Mouse (Mus musculus): ENCODE measurements around the gene Cdc34. TPM values are rescaled to one million over a fixed set of nuclear protein-coding genes. Genes with fewer than 3 reads are reported as not detected.
A peak's percentile ranks its signal among the peaks of the same experiment; 100 is the strongest.

Gene Cdc34
- 110 and 115 TPM in 2 replicates for total RNA-seq (2014; fragmentation: Nextera tagmentation)
- 98.7 and 142 TPM in 2 replicates for total RNA-seq (2017)

DNA sequence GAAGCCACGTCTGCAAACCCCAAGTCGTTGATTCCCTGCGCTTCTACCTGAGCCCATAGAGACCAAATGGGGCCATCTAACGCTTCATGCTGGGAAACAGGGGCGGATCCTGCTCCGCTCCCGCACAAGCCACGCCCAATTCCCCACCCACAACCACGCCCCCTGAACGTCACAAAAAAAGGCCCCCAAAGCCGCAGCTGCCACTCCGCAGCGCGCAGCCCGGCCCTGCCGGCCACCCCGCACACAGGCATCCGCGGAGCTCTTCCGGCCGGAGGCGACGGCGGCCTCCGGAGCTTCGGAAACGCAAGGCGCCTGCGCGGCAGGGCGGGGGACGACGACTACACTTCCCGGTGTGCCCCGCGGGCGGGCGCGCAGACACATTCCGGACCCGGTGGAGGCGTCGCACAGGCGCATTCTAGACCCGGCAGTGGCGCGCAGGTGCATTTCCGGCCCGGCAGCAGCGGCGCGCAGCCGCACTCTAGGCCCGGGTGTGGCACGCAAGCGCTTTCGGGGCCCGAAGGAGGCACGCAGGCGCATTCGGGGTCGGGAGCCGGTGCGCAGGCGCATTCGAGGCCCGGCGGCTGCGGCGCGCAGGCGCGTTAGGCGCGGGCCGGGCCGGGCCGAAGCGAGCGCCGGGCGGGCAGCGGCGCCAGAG, at the start of gene Cdc34:
Gene Cdc34, plus strand, starts transcription at position 605 of the 655 bp plus-strand sequence.
- ATAC-seq (replicated peaks; ENCODE audit: poor library complexity, severe bottlenecking), result peak; percentile 80

DNA sequence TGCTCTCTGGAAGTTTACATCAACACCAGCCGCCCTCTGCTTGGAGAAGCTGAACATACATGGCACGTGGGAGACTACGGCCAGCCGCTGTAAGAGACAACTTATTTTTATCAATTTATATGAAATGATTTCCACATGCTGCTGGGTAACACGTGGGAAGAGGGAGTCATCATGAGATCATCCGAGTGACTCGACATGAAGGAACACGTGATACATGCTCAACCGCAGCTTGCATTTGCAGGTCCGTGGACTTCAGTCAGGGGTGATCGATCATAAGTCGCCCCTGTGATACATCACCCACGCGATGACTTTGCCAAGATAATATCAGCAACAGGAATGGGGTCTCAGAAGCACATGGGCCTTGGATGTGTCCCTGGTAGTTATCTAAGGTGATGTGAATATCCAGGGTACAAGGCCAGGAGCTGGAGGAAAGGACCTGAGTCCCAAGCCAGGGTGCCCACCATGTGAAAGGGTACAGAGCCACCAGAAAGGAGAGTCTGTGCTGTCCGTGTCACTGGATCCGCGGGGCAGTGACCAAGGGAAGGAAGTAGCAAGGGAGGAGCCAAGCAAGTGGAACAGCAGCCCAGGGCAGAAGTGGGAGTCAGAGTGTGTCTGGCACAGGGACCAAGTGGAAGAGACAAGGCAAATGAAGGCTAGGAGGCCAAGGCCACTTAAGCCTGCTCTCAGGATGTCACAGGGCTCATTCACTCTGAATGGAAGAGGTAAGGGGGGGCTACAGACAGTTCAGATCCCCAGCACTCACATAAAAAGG, 48.8 kb upstream of the Cdc34 start:
- ATAC-seq (replicated peaks; ENCODE audit: poor library complexity, severe bottlenecking), result no peak

DNA sequence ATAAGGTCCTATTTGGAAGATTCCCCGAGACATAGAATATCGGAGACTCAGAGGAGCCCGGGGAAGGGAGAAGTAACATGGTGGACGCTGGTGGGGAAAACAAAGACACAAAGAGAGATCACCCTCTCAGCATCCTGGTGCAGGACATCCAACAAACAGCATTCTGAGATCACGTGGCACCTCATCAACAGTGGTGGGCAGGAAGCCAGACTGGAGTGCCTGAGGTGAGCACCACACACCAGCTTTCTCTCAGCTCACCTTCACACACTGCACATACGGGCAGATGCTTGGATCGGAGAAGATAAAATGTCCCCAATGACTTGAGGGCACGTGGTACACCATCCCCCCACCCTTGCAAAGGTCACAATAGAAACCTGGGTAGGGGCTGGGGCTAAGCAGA, 45.7 kb upstream of the Cdc34 start:
- ATAC-seq (replicated peaks; ENCODE audit: poor library complexity, severe bottlenecking), result no peak

GRCm38 (mm10) chr10:79637128-79638110, 44.6 kb upstream of the Cdc34 start, which contains the start of gene Shc2:
TSS of gene Shc2 (minus strand) at chr10:79637918.
- ATAC-seq (replicated peaks; ENCODE audit: poor library complexity, severe bottlenecking), result peak; percentile 11; the same call in 1 of the 2 replicates

- no peak; the same call in 1 of the 2 replicates for ATAC-seq (replicated peaks; ENCODE audit: poor library complexity, severe bottlenecking)
Observed at GRCm38 (mm10) chr10:79638486-79639204, 43.4 kb upstream of the Cdc34 start.

GRCm38 (mm10) chr10:79645711-79646110, 36.3 kb upstream of the Cdc34 start, which contains the start of gene Odf3l2:
TSS of gene Odf3l2 (minus strand) at chr10:79645738.
- no peak for ATAC-seq (replicated peaks; ENCODE audit: poor library complexity, severe bottlenecking)

DNA sequence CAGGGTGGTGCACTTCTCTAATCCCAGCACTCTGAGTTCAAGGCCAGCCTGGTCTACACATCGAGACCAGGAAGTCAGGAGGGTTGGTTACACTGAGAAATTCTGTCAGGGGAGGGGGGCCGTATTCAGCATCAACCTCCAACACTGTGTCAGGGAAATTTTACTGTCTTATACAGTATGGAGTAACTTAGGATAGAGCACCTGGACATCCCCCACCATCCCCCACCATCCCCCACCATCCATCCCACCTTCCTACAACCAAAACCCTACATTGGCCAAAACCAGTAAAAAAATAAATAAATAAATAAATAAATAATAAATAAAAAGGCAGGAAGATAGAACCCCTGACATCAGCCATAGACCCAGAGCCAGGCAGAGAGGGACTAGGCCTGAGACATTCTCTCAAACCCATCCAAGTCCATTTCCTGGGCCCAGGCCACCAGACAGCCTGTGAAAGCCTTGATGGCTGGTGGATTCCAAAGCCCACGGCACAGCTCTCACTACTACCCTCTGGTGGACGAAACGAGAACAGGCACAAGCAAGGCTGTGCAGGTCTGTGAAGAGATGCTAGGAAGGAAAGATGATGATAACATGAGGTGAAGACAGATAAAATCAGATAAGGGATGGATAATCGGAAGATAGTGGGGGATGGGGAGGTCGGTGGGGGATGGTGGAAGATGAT, 32.8 kb upstream of the Cdc34 start:
- ATAC-seq (replicated peaks; ENCODE audit: poor library complexity, severe bottlenecking), result peak; percentile 94

GRCm38 (mm10) chr10:79652789-79653188, 29.2 kb upstream of the Cdc34 start:
- no peak for ATAC-seq (replicated peaks; ENCODE audit: poor library complexity, severe bottlenecking)

DNA sequence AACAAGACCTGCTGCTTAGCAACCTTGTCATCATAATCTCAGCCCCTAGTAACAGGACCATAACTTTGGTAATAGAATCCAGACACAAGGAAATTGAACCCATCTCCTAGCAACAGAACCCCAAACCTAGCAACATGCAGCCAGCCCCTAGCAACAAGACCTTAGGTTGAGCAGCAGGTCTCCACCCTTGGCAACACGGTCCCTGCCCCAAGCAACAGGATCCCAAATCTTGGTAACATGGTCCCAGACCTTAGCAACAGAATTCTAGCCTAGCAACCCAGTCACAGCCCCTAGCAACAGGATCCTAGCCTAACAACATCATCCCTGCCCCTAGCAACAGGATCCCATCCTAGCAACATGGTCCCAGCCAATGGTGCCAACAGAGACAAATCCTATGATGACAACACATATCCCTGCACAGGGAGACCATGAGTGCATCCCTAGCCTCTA, 27.0 kb upstream of the Cdc34 start:
- ATAC-seq (replicated peaks; ENCODE audit: poor library complexity, severe bottlenecking), result no peak

GRCm38 (mm10) chr10:79658829-79659228, 23.2 kb upstream of the Cdc34 start:
- peak; percentile 64 for ATAC-seq (replicated peaks; ENCODE audit: poor library complexity, severe bottlenecking)

DNA sequence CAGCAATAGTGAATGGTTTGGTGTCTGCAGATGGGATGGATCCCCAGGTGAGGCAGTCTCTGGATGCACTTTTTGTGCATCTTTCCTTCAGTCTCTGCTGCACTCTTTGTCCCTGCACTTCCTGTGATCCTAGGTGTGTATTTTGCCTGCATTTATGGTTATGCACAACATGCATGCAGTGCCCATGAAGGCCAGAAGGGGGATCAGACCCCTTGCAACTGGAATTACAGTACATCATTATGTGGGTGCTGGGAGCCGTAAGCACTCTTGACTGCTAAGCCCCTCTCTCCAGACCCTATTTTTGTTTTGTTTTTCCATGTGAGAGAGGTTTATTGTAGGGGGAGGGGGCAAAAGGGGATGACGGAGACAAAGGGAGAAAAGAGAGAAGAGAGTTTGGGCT, 21.7 kb upstream of the Cdc34 start:
- ATAC-seq (replicated peaks; ENCODE audit: poor library complexity, severe bottlenecking), result no peak

DNA sequence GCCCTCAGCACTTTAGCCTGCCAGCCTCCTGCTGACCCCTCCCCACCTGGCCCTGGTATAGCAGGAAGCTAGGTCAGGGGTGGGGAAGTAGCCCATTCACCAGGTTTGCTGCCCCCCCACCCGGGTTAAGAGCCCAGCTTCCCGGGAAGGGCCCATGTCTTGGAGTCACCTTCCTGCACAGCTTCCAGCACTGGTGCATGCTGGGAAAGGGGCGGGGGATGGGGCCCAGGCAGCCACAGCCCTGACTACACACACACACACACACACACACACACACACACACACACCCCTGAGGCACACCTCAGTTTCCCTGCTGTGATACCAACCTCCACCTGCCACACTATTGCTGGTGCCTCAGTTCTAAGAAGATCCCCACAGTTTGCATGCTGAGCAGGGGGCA, 20.1 kb upstream of the Cdc34 start:
- no peak for ATAC-seq (replicated peaks; ENCODE audit: poor library complexity, severe bottlenecking)

- ATAC-seq (replicated peaks; ENCODE audit: poor library complexity, severe bottlenecking), result peak; percentile 55
Observed at GRCm38 (mm10) chr10:79664131-79664665, 17.8 kb upstream of the Cdc34 start, which contains the start of gene Madcam1. TSS of gene Madcam1 (plus strand) at chr10:79664559.

DNA sequence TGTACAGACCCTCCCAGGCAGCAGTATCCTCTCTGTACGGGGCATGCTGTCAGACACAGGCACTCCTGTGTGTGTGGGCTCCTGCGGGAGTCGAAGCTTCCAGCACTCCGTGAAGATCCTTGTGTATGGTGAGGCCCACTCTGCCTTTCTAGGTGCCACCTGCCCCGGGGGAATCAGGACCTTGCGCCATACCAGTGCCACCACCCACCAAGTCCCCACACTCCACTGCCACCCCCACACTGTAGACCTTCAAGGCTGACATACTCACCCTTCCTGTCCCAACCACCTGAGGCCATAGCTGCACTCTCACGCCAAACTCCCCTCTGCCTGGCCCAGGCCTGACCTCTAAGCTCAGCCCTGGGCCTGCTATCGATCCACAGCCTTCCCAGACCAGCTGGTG, 16.9 kb upstream of the Cdc34 start:
- ATAC-seq (replicated peaks; ENCODE audit: poor library complexity, severe bottlenecking), result no peak

GRCm38 (mm10) chr10:79666493-79666892, 15.5 kb upstream of the Cdc34 start:
- no peak for ATAC-seq (replicated peaks; ENCODE audit: poor library complexity, severe bottlenecking)

- no peak for ATAC-seq (replicated peaks; ENCODE audit: poor library complexity, severe bottlenecking)
Observed at GRCm38 (mm10) chr10:79668076-79668475, 13.9 kb upstream of the Cdc34 start.

GRCm38 (mm10) chr10:79668771-79669575, 13.0 kb upstream of the Cdc34 start, which contains the start of gene Tpgs1:
TSS of gene Tpgs1 (plus strand) at chr10:79669369.
- peak; percentile 60 for ATAC-seq (replicated peaks; ENCODE audit: poor library complexity, severe bottlenecking)

DNA sequence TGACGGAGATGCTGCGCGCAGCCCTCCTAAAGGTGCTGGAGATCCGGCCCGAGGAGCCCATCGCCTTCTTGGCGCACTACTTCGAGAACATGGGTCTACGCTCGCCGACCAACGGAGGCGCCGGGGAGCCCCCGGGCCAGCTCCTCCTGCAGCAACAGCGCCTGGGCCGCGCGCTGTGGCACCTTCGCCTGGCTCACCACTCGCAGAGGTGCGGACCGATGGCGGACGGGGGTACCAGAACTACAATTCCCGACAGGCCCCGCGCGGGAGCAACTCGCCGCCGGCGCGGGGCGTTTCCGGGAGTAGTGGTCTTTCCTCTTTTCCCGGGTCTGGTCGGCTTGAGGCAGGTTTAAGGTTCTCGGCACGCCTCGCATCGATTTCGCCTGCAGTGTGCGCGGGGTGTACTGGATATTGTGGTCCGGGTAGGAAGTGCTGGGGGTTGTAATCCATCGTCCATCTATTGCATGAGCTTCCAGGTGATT, 12.4 kb upstream of the Cdc34 start:
- ATAC-seq (replicated peaks; ENCODE audit: poor library complexity, severe bottlenecking), result peak; percentile 33

Measured in granulocyte monocyte progenitor cell, adult 5-6 weeks (primary cell).